Mouse (Mus musculus): Measurements from ENCODE around the gene Acacb.

Gene Acacb

DNA sequence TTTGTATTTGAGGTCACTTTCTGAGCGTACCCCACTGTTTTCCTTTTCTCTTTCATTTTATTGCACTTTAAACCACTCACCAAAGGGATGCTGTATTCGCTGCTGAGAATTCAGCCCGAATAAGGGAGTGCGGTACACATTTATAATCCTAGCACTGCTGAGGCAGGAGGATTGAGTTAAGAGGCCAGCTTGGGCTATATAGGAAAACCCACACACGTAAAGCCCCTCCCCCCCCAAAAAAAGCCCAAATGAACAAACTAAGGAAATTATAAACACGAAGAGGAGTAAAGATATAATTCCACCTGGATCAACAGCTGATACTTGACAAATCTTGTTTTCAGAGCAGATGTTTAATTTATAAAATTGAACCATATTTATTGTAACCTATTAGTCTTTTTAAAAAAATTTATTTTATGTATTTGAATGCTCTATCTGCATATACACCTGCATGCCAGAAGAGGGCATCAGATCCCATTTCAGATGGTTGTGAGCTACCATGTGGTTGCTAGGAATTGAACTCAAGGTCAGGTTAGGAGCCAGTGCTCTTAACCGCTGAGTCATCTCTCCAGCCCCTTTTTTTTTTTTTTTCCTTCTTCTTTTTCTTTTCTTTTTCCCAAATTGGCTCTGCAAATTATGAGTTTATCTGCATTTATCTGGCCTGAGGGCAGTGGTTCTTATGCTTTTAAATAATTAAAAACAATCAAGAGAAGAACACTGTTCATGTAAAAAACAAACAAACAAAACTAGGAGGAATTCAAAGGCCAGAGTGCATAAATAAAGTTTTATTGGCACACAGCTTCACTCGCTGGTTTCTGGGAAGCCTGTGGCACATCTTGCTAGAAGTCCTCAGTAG lies 30.4 kb downstream of the Acacb start:
- DNase-seq = no peak

DNA sequence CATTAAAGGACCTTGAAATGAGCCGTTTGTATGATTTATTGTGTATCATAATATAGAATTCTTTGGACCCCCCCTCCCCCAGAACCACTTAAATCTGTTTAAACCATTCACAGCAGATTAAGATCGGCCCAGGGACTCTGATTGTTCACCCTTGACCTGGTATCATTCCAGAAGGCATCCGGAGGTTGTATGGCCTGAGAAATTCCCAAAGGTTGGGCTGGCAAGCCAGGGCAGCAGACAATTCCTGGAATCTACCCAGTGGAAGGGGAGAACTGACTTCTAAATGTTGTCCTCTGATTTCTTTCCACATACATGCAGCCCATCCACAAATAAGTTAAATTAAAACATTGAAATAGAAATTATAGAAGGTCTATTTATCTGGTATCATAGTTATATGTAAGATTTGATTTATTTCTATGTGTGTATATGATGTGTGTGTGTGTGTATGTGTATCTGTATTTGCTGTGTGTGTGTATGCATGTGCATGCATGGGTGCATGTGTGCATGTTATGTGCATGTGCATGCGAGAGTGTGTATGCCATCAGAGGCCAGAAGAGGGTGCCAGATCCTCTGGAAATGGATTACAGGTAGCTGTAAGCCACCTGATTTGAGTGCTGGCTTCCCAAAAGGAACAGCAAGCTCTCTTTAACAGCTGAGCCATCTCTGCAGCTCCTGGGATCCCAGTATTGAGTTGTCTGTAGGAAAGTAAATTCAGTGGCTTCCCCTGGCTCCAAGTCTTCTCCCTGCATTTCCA lies 31.8 kb downstream of the Acacb start:
- no peak for DNase-seq

DNA sequence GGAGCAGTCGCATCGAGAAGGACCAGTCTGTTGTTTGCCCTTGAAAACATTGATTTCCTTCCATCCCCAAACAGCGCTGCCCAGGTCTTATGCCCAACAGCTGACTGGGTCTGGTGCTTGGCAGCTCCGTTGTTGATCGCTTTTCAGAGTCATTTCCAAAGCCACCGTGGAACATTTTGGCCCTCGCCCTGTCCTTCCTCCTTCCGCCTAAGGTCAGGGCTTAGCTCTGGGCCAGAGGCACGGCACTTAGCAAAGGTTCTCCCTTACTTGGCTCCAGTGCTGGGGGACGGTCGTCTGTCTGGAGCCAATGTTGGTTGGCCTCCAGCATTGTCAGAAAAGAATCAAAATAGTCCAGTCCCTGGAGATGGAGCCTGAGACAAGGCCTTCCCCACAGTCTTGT lies 33.2 kb downstream of the Acacb start:
- no peak for DNase-seq

DNA sequence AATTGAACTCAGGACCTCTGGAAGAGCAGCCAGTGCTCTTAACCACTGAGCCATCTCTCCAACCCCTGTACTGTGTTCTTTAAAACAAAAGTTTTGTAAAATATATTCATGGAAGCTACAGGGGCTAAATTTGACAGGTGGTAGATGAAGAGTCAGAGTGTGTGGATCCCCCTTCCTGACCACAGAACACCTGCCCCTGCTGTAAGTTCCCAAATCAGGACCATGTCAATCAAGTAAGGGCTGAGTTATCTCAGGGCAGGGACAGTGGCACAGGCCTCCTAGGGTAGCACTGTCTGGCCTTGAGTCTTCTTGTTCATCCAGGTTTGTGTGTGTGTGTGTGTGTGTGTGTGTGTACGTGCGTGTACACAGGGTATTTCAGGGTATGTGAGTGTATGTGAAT lies 37.2 kb downstream of the Acacb start:
- DNase-seq = no peak

DNA sequence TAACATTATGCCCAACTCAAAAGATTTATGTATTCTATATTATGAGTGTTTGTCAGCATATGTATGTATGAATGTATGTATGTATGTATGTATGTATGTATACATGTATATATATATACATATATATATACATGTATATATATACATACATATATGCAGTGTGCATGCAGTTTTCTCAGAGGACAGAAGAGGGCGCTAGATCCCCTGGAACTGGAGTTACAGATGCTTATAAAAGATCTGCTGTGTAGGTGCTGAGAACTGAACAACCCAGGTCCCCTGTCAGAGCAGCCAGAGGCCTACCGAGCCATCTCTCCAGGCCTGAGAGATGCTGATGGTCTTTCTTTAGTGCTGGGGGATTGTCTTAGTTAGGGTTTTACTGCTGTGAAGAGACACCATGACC lies 40.8 kb downstream of the Acacb start:
- DNase-seq = no peak

DNA sequence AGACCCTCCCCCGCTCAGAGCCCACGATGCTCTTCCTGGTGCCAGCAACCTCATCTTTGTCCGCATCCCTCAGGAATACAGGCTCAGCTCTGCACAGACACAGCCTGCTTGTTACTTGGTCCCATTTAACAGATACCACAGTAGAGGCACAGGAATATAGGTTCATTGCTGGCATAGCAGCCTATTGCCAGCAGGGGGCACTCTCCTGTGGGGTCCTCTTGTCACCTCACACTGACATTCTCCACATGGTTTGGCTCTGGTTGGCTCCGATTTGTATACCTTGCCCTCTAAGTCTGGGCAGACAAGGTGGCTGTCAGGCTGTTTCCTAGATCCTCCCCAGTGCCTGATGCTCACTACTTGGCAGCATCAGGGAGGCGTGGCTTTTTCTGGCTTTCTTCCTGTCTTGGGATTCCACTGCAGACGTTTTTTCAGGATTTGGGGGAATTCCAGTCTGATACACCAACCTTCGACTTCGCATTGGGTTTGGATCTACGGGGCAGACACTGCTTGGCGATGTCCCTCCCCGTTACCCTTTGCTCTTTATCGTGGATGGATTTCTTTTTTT lies 42.6 kb downstream of the Acacb start:
- DNase-seq = no peak

DNA sequence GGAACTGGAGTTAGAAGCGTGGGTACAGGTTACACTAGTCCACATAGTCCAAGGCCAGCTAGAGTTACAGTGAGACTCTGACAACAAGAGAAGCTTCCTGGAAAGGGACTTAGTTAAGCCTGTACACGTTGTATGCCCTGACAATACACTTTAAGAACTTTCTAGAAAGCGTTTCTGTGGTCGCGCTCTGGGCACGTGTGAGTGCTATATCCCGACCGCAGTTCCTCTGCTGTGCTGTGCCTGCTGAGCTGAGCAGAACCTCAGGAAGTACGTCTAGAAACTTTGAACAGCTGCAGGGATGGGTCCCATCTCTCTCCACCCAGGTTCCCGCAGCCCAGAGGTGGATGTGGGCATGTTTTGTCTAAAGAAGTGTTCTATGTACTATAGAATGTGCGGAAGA lies 47.8 kb downstream of the Acacb start:
- DNase-seq = peak; percentile 49

DNA sequence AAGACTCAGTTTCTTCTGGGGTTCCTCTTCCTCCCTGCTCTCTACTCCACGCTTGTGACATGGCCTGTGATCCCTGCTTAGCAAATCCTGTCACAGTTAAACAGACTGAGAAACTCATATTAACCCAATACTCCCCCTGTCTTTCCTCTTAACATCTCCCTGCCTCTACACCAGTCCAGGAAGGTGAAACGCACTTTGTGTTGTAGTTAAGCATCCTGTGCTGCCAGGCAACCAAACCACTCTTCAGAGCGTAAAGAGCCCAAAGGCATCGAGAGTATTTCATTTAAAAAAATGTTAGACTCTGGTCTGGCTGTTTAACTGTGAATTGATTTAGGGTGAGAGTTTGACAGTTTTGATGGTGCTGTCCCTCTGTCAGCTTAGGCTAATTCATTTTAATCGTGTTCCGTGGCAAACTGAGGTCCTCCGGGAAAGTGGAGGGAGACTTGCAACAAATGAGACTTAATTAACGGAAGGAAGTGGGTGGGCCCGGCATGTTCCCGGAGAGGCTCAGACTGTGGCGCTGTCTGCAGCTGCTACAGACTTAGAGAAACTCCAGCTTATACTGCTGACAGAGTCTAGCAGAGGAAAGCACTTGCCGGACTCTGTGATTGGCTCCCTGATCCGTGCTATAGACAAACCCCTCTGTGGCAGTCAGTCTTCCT lies 52.9 kb downstream of the Acacb start:
- peak; percentile 57 for DNase-seq

DNA sequence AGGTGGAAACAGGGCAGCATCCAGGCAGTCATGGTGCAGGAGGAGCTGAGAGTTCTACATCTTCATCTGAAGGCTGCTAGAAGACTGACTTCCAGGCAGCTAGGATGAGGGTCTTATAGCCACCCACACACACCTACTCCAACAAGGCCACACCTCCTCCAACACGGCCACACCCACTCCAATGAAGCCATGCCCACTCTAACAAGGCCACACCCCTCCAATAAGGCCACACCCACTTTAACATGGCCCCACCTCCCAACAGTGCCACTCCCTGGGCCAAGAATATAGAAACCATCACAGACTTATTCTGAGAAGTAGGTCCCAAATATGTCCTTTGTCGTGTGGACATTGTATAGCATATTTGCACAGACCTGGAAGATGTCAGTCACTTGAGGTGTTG lies 59.8 kb downstream of the Acacb start:
- no peak for DNase-seq

DNA sequence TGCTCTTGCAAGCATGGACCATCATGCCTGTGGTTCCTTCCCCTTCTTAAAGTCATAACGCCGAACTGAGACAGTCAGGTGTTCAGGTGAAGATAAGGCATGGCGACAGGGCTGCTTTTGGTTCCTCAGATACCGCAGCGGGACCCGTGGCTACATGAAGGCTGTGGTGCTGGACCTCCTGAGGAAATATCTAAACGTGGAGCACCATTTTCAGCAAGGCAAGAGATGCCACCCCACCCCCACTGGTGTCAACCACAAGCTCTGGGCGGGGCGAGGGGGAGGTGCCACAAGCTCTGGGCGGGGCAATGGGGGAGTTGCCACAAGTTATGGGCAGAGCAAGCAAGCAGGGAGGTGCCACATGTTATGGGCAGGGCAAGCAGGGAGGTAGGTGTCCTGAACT lies 66.8 kb downstream of the Acacb start:
- DNase-seq = peak; percentile 62

DNA sequence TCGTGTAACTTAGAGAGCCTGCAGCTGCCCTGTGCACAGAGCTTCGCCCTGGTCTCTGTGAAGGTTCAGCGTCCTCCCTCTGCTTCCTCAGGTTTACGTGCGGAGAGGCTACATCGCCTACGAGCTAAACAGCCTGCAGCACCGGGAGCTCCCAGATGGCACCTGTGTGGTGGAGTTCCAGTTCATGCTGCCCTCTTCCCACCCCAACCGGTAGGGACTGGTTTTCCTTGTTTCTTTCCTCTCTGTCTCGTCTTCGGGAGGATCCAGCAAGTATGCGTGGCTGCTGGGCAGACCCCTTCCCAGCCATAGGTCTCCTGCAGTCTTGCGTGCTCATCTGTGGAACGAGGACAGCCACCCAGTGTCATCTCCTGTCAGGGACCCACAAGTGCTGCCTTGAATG lies 72.4 kb downstream of the Acacb start:
- no peak for DNase-seq

DNA sequence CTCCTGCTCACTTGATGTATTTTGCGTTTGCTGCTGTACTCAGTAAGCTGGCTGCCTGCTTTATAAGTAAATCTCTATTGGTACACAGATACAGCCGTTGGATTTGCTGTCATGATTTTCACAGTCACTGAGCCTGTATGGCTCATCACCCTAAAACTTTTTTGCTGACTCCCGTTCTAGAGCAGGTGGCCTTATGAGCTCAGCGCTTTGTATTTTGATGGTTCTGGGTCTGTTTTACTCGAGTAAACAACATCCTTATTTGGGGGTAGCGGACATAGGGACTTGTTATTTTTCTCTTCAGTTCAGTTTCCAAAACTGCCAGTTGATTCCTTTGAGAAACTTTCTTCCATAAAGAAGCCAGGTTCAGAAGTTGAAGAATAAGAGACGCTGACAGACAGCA lies 79.7 kb downstream of the Acacb start:
- DNase-seq = no peak

DNA sequence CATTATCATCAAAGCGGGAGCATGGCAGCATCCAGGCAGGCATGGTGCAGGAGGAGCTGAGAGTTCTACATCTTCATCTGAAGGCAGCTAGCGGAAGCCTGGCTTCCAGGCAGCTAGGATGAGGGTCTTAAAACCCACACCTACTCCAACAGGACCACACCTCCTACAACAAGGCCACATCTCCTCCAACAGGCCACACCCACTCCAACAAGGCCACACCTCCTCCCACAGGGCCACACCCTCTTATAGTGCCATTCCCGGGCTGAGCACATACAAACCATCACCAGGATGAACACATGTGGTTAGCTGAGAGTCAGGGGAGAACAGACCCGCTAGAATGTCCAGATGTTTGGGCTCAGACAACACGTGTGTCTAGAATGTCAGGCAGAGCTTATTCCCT lies 82.6 kb downstream of the Acacb start:
- no peak for DNase-seq

DNA sequence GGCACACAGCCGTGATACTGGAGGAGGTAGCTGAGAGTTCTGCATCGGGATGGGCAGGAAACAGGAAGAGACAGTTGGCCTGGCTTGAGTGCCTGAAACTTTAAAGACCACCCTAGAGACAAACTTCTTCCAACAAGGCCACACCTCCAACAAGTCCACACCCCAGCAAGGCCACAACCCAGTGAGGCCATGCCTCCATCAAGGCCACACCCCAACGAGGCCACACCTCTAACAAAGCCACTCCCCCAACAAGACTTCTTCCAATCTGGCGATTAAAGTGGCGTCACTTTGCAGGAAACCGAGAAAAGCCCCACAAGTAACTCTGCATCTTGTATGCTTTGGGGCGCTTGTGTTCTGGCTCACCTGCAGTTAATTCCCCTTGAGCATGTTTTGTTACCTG lies 92.6 kb downstream of the Acacb start:
- no peak for DNase-seq

DNA sequence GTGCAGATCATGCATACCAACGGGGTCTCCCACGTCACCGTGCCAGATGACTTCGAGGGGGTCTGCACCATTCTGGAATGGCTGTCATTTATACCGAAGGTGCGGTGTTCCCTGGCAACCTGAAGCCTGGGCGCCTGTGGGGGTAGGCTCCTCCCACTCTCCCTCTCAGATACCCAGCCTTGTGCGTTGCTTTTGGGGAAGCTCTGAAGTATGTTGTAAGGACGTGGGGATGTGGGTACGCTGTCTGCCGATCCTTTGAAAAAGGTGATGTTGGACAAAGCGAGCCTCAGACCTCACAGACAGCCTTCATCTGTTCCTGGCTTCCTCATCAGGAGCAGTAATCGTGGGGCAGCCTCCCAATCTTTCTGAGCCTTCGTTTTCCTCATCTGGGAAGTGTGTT lies 93.4 kb downstream of the Acacb start:
- no peak for DNase-seq

DNA sequence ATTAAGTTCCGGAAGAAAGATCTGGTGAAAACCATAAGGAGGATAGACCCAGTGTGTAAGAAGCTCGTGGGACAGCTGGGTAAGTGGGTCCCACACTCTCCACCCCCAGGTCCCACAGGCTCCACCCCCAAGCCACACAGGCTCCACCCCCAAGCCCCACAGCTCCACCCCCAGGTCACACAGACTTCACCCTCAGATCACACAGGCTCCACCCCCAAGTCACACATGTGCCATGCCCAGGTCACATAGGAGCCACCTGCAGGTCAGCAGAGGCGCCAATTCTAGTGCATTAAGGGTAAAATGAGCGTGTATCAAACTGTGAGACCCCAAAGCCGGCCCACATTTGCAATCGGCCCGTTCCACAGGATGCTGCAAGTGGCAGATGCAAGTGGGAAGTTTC lies 100.1 kb downstream of the Acacb start:
- DNase-seq = no peak

DNA sequence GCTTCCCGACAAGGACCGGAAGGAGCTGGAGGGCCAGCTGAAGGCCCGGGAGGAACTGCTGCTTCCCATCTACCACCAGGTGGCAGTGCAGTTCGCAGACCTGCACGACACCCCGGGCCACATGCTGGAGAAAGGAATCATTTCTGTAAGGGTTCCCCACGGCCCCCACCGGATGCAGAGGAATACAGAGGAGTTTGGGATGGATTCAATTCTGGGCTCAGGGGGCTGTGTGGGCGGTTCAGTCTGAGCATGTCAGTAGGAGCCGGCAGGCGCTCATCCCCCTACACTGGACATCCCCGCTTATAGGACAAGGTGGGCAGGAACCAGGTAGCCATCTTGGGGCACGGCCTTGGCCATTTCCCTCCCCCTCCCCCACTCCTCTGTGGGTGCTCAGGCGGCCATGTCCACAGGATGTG lies 101.8 kb downstream of the Acacb start:
- peak; percentile 72 for DNase-seq

DNA sequence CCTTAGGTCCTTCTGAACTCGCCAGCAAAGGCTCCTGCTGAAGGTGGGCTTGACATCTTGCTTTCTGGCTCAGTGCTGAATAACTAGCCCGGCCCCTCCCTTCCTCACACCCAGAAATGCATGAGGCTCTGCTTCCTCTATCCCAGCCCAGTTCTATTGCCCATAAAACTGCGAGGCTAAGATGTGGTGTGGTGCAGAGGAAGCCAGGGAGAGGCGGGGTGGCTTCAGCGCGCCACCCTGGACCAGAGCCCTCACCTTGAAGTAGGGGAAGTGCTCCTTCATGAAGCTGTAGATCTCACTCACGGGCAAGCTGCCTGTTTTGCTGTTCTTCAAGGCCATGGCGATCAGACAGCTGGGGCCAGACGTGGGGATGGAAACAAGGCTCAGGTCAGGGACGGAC lies 113.2 kb downstream of the Acacb start:
- DNase-seq = no peak

DNA sequence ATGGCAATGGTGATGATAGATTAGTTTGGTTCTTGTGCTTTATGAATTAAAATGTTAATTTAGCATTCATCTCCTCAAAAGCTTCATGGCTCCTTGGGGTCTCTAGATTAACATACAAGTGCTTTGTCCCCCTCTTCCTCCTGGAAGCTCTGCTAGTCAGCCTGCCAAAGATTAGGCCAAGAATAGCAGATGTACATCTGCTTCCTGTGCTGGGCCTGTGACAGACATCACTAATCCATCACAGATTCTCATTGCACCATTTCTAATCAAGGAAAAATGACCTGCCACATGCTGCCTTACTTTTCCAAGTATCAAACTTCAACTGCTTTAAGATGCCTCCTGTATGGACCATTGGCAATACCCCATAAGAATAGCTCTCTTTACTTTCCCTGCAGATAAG lies 115.2 kb downstream of the Acacb start:
- DNase-seq = no peak

DNA sequence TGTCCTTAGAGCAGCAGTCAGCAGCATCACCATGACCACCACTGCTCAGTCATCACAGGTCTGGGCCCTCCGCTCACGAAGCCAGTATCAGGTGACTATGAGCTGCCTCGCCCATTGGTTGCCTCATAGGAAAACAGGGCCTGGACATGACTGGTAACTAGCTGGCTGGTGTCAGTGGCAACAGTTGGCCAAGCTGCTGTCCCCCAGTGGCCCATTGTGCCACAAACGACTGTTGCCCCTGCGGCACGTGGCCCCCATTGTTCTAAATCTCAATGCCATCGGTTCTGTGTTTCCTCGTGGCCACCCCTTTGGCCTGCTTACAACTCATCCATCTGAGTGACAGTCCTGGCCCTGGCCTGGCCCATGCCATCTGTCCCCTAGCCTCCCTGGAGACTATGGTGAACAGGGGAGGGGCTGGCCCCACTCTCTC lies 117.7 kb downstream of the Acacb start:
- no peak for DNase-seq

DNA sequence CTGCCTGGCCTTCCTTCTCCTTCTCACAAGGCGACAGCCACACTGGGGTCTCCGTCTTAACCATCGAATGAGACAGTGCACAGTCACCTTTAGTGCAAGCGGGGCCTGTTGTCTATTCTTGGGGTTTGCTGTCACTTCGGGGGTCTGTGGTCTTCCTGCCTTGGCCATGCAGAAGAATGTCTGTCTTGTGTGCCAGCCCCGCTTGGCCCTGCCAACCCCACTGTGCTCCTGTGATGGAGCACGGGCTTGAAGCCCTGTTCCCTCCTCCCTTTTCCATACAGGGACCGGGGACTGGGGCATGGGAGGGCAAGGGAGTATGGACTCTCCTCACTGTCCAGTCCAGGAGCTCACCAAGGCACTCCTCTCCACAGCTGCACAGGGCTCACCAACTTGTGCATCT lies 118.5 kb downstream of the Acacb start:
- DNase-seq = no peak

DNA sequence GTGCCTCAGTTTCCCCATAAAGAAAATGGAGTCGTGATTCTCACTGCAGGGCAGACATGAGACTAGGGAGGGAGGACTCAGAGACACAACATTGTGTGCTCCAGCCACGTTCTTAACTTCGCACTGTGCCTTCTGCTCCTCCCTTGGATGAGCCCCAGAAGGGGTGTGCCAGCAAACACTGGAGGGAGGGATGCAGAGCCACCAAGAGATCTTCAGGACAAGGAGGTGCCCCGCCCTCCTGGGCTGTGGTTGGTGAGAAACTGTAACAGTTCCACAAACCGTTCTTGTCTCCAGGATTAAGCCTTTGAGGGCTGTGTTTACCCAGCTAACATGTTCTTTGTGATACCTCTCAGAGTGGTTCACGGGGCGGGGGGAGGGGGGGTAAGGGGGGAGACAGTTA lies 122.3 kb downstream of the Acacb start:
- no peak for DNase-seq

DNA sequence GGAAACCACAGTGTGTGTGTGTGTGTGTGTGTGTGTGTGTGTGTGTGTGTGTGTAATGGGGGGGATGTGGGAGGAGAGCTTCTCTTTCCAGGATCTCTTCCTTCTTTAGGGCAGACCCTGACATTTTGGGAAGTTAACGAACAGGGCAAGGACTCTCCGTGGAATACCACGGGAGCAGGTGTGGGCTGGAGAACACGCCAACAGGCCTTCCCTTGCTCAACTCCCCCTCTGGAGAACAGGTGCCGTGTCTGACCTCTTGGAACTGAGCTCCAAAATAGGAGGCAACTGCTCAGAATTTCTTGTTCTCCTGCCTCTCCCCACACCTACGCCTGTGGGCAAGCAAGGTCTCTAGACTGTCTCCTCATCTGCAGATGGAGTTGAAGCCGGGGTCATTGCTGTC lies 123.2 kb downstream of the Acacb start:
- no peak for DNase-seq

DNA sequence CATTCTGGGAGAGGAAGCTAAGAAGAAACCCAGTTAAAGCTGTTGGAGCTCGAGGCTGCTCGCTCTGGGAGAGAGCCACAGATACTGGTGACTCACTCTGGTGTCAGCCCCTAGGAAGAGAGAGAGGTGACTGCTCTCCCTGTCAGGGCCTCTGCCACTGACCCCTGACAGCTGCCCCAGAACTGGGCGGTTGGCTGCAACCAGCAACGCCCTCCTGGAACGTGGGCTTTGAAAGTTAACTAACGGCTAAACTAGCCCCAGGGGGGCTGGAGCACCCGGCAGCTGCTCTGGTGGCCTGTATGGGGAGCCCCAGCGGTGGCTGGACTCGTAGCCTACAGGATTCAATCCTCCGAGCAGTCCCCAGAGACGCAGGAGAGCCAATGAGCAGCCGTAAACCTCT lies 123.6 kb downstream of the Acacb start:
- DNase-seq = no peak

Data from thymus, postnatal 25 days (tissue).